Mouse (Mus musculus) olfactory bulb, adult 2 months (tissue): ENCODE data around the gene Wipf2.

ENCODE experiments used
- CTCF ChIP-seq: fragments of 200-500 bp; IDR thresholded peaks from 2 replicates; pipeline ENCODE4 v1.5.1; 2012; ENCODE audit warnings: low read depth, mild to moderate bottlenecking, low read length, moderate library complexity; ENCODE audit not compliant: insufficient read depth
- POLR2A ChIP-seq: fragments of 200-500 bp; IDR thresholded peaks from 2 replicates; pipeline ENCODE4 v1.6.1; 2012; ENCODE audit warnings: mild to moderate bottlenecking, low read depth, low read length, moderate library complexity; ENCODE audit not compliant: insufficient read depth

GRCm38 (mm10) chr11:98846865-98847604, 16.4 kb upstream of the Wipf2 start:
- TF ChIP-seq CTCF (no peak), POLR2A (no peak)
